Mouse (Mus musculus) stomach, postnatal 0 days (tissue): ENCODE results near the gene Nfatc2.

Experiments
- CTCF ChIP-seq: IDR thresholded peaks from 2 replicates; pipeline ENCODE4 v1.5.1; 2016; ENCODE audit warnings: antibody characterized with exemption, low read depth, mild to moderate bottlenecking, moderate library complexity
- EP300 ChIP-seq: optimal IDR thresholded peaks from 2 replicates; pipeline ENCODE3; 2016; ENCODE audit warnings: antibody characterized with exemption

- TF ChIP-seq EP300 (no peak), CTCF (peak; percentile 67)
Measured at GRCm38 (mm10) chr2:168428375-168428901, 173.0 kb downstream of the Nfatc2 start.
